Mouse (Mus musculus) lung, embryonic 16.5 days (tissue): ENCODE measurements at regions not wholly inside any gene's neighbourhood (a gene's known extent, or its start where the extent isn't known, plus 50 kb on each side); places are given as distances from the start of the nearest gene placed in this dataset.

Experiments
- ATAC-seq: fragments of 200-750 bp; cut with Nextera tagmentation; 2 replicates; pipeline ENCODE4 v1.8.0; 2017; ENCODE audit warnings: low read depth, mild to moderate bottlenecking, moderate library complexity
- H3K27ac ChIP-seq: fragments of 300-500 bp; sonication (generic); 2 replicates; pipeline ENCODE4 v1.5.1; 2014; ENCODE audit warnings: mild to moderate bottlenecking, control low read depth, low read length
- H3K27me3 ChIP-seq: fragments of 300-500 bp; sonication (generic); 2 replicates; pipeline ENCODE4 v1.6.1; 2014; ENCODE audit warnings: low read depth, low read length, mixed read lengths; ENCODE audit not compliant: control insufficient read depth, insufficient read depth
- H3K36me3 ChIP-seq: fragments of 300-500 bp; sonication (generic); 2 replicates; pipeline ENCODE4 v1.6.1; 2014; ENCODE audit warnings: low read length; ENCODE audit not compliant: control insufficient read depth, insufficient read depth
- H3K4me1 ChIP-seq: fragments of 300-500 bp; sonication (generic); replicated peaks from 2 replicates; pipeline ENCODE4 v1.6.1; 2014; ENCODE audit warnings: low read length, mixed read lengths; ENCODE audit not compliant: control insufficient read depth, insufficient read depth
- H3K4me2 ChIP-seq: fragments of 300-500 bp; sonication (generic); 2 replicates; pipeline ENCODE4 v1.6.1; 2014; ENCODE audit warnings: low read depth, low read length, control low read depth
- H3K4me3 ChIP-seq: fragments of 300-500 bp; sonication (generic); 2 replicates; pipeline ENCODE4 v1.5.1; 2014; ENCODE audit warnings: mild to moderate bottlenecking, low read length, control low read depth
- H3K9ac ChIP-seq: fragments of 300-500 bp; sonication (generic); 2 replicates; pipeline ENCODE4 v1.6.1; 2014; ENCODE audit warnings: low read length, control low read depth
- H3K9me3 ChIP-seq: fragments of 300-500 bp; sonication (generic); 2 replicates; pipeline ENCODE4 v1.6.1; 2016; ENCODE audit warnings: low read length; ENCODE audit not compliant: control insufficient read depth
- WGBS: fragments of 180-500 bp; shearing (Covaris S2); extraction: QIAGEN DNeasy Blood & Tissue Kit; methylation state at CpG from one replicate; pipeline ENCODE4 v1.1.7; 2014; 5-methylcytosine and 5-hydroxymethylcytosine counted together

DNA sequence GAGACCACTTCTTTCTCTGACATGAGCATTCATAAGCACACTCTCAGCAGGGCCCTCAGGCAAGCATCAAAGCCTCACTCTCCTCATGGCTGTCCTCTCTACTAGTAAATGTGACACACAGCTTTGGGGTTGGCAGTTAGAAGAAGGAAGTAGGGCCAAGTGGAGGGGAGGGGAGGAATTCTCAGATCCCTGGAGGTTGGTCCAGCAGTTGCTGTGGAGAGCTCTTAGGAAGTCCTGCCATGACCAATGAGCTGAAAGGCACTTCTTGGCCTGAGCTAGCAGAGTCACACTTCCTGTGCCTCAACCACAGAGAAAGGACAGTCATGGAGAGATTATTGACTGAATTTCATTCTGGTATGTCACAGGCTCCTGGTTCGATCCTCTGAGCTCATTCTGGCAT lies 398.8 kb downstream of the Tns1 start:
- no peak overlapping the region for H3K9ac ChIP-seq
- peaks cover 6% of the 10 kb centered on the region for H3K9me3 ChIP-seq
- H3K4me3 ChIP-seq, result no peak overlapping the region
- no peak overlapping the region for H3K27ac ChIP-seq
- peak; percentile 27; the same call in 1 of the 2 replicates for ATAC-seq
- H3K27me3 ChIP-seq, result no peaks in the 10 kb centered on the region
- no peaks in the 10 kb centered on the region for H3K36me3 ChIP-seq
- H3K4me1 ChIP-seq, result peaks cover 8% of the 10 kb centered on the region
- H3K4me2 ChIP-seq, result no peak overlapping the region
- WGBS, result 81% methylated on average over 1 of the region's 1 CpGs

- Histone ChIP-seq H3K27me3 (no peaks in the 10 kb centered on the region), H3K4me3 (no peak overlapping the region), H3K9ac (no peak overlapping the region), H3K4me1 (peaks cover 8% of the 10 kb centered on the region), H3K36me3 (no peaks in the 10 kb centered on the region), H3K9me3 (peaks cover 2% of the 10 kb centered on the region), H3K27ac (no peak overlapping the region), H3K4me2 (no peak overlapping the region)
- 57% methylated on average over 2 of the region's 2 CpGs for WGBS
- ATAC-seq, result no peak
These were observed 399.7 kb downstream of the Tns1 start for GRCm38 (mm10) chr1:73724551-73724950.

DNA sequence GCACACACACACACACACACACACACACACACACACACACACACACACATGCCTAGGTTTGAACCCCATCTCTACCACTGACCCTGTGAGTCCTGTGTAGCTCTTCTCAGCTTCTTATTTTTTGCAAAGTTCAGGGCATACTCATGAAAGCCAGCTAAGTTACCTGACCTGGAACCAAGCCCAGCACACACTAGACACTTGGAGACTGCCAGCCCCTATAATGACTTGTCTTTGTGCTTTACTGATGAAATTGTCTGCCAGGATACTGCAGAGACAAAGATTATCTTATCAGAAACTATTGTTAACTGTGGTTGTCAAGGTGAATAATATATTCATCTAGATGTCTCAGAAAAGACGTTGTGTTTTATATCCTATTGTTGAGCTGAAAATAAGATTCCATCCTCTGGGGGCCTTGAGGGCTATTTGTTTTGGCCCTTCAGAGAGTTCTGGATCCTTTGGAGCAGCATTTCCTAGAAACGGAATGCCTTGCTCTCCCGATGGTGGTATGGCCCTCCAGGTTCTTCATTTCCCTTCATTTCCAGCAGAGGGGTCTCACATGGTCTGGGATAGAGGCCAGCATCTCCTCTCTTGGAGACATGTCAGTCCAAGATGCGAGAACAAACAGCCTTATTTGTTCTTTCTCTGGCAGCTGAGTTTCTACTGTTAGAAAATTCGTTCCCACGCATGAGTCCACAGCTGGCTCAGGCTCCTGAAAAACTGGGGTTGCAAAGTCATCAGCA lies 402.6 kb downstream of the Tns1 start:
- peaks cover 8% of the 10 kb centered on the region for H3K4me1 ChIP-seq
- H3K9me3 ChIP-seq, result no peaks in the 10 kb centered on the region
- H3K9ac ChIP-seq, result no peak overlapping the region
- H3K27ac ChIP-seq, result no peak overlapping the region
- no peak overlapping the region for H3K4me2 ChIP-seq
- no peak overlapping the region for H3K4me3 ChIP-seq
- no peaks in the 10 kb centered on the region for H3K27me3 ChIP-seq
- H3K36me3 ChIP-seq, result no peaks in the 10 kb centered on the region
- WGBS, result 69% methylated on average over 6 of the region's 6 CpGs
- ATAC-seq, result no peak

GRCm38 (mm10) chr1:73718421-73718820 lies 405.8 kb downstream of the Tns1 start:
- whole genome bisulfite sequencing, result 62% methylated on average over 5 of the region's 5 CpGs
- no peak overlapping the region for H3K27ac ChIP-seq
- no peaks in the 10 kb centered on the region for H3K36me3 ChIP-seq
- no peaks in the 10 kb centered on the region for H3K9me3 ChIP-seq
- peaks cover under 1% of the 10 kb centered on the region; the same call in 1 of the 2 replicates for H3K4me1 ChIP-seq
- no peak overlapping the region for H3K9ac ChIP-seq
- no peak overlapping the region for H3K4me3 ChIP-seq
- H3K4me2 ChIP-seq, result no peak overlapping the region
- H3K27me3 ChIP-seq, result no peaks in the 10 kb centered on the region
- no peak for ATAC-seq

DNA sequence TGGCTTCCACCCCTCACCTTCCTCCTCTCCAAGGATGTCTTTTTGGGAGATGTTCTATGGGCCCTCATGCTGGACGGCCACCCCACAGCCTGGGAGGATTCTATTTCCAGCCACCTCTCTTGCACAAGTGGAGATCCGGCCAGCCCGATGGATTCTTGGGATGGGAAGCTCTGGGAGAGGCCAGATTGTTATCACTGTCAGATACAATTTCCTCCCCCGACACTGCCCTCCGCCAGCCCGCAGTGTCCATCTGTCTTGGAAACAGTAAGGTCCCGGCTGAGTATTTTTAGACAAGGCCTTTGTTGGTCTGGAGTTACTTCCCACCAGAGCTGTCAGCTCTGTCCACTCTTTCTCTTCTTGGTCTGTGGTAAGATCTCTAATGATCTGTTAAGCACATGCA lies 406.8 kb downstream of the Tns1 start:
- no peak overlapping the region for H3K9ac ChIP-seq
- H3K36me3 ChIP-seq, result no peaks in the 10 kb centered on the region
- H3K27me3 ChIP-seq, result no peaks in the 10 kb centered on the region
- no peaks in the 10 kb centered on the region for H3K9me3 ChIP-seq
- no peak for ATAC-seq
- H3K27ac ChIP-seq, result no peak overlapping the region
- H3K4me3 ChIP-seq, result no peak overlapping the region
- no peaks in the 10 kb centered on the region for H3K4me1 ChIP-seq
- 66% methylated on average over 7 of the region's 7 CpGs for WGBS
- H3K4me2 ChIP-seq, result no peak overlapping the region

DNA sequence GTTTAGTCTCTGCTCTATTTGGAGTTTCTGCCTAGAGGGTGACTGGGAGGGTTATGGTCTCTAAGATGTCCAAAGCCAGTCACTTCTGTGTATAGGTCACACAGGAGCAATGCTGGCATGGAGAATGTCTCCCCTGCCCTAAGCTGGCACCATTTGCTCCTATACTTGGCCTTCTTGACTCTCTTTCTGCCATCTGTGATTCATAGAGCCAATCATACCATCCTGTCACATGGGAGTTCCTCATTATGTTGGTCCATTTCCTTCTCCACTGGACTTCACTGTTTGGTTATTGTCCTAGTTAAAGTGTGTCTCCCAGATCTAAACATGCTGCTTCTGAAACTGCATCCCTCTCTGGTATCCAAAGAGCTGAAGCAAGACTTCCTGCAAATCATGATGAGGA lies 407.3 kb downstream of the Tns1 start:
- Histone ChIP-seq H3K36me3 (no peaks in the 10 kb centered on the region), H3K4me1 (no peaks in the 10 kb centered on the region), H3K27me3 (no peaks in the 10 kb centered on the region), H3K9me3 (no peaks in the 10 kb centered on the region), H3K4me3 (no peak overlapping the region), H3K9ac (no peak overlapping the region), H3K27ac (no peak overlapping the region), H3K4me2 (no peak overlapping the region)
- no peak for ATAC-seq

DNA sequence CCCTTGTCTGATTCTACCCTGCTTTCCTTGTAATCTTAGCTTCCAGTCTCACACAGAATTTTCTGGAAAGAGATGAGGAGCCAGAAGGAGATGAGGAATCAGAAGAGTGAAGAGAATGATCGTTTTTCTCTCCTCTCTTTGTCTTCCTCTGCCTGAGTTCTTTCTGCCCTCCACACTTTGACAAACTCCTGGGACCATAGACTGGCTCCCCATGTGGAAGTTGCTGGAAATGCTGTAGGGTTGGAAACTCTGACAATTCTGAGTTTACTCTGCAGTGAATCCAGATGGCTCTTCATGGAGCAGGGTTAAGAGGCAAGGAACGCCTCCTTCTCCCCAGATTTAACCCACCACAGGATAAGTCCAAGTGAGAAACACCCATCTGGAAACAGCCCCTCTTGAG lies 408.7 kb downstream of the Tns1 start:
- Histone ChIP-seq H3K27me3 (no peaks in the 10 kb centered on the region), H3K9ac (no peak overlapping the region), H3K4me2 (no peak overlapping the region), H3K4me3 (no peak overlapping the region), H3K36me3 (no peaks in the 10 kb centered on the region), H3K9me3 (no peaks in the 10 kb centered on the region), H3K27ac (no peak overlapping the region), H3K4me1 (no peaks in the 10 kb centered on the region)
- no peak for ATAC-seq
- WGBS, result 54% methylated on average over 2 of the region's 2 CpGs

DNA sequence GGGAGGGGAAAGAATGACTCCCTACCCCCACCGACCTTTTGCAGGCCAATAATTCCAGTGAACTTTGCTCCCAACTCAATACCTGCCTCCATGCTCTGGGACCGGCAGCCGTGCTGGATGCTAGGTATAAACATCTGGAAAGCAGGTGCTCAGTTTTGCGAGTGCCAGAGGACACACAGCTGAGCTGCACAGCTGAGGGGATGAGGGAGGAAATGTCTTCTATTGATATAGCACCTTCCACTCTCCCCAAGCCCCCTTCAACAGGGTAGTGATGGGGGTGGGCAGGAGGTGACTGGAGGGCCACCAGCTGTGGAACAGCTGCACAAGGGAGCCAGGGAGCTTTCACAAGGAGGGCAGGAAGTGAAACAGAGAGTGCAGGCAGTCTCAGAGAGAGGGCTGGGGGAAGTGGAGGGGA lies 421.8 kb downstream of the Tns1 start:
- Histone ChIP-seq H3K36me3 (no peaks in the 10 kb centered on the region), H3K9me3 (no peaks in the 10 kb centered on the region), H3K27me3 (no peaks in the 10 kb centered on the region), H3K27ac (no peak overlapping the region), H3K4me3 (no peak overlapping the region), H3K4me2 (no peak overlapping the region), H3K9ac (no peak overlapping the region), H3K4me1 (no peaks in the 10 kb centered on the region)
- no peak; the same call in 1 of the 2 replicates for ATAC-seq
- 14% methylated on average over 4 of the region's 4 CpGs for WGBS

GRCm38 (mm10) chr1:73693537-73693936 lies 430.7 kb downstream of the Tns1 start:
- H3K36me3 ChIP-seq, result no peaks in the 10 kb centered on the region
- H3K9me3 ChIP-seq, result no peaks in the 10 kb centered on the region
- H3K4me3 ChIP-seq, result no peak overlapping the region
- H3K4me2 ChIP-seq, result no peak overlapping the region
- no peak overlapping the region for H3K27ac ChIP-seq
- no peak overlapping the region for H3K9ac ChIP-seq
- H3K4me1 ChIP-seq, result no peaks in the 10 kb centered on the region
- WGBS, result 55% methylated on average over 2 of the region's 2 CpGs
- ATAC-seq, result no peak
- H3K27me3 ChIP-seq, result no peaks in the 10 kb centered on the region

GRCm38 (mm10) chr1:73685734-73686133 lies 438.5 kb downstream of the Tns1 start:
- Histone ChIP-seq H3K4me3 (no peak overlapping the region), H3K9ac (no peak overlapping the region), H3K9me3 (no peaks in the 10 kb centered on the region), H3K27me3 (no peaks in the 10 kb centered on the region), H3K36me3 (no peaks in the 10 kb centered on the region), H3K4me2 (no peak overlapping the region), H3K4me1 (peaks cover 5% of the 10 kb centered on the region; the same call in 1 of the 2 replicates), H3K27ac (no peak overlapping the region)
- no peak for ATAC-seq
- 74% methylated on average over 4 of the region's 4 CpGs for WGBS
